Mouse (Mus musculus): Measurements from ENCODE around the gene Sept9.

Gene Sept9

DNA sequence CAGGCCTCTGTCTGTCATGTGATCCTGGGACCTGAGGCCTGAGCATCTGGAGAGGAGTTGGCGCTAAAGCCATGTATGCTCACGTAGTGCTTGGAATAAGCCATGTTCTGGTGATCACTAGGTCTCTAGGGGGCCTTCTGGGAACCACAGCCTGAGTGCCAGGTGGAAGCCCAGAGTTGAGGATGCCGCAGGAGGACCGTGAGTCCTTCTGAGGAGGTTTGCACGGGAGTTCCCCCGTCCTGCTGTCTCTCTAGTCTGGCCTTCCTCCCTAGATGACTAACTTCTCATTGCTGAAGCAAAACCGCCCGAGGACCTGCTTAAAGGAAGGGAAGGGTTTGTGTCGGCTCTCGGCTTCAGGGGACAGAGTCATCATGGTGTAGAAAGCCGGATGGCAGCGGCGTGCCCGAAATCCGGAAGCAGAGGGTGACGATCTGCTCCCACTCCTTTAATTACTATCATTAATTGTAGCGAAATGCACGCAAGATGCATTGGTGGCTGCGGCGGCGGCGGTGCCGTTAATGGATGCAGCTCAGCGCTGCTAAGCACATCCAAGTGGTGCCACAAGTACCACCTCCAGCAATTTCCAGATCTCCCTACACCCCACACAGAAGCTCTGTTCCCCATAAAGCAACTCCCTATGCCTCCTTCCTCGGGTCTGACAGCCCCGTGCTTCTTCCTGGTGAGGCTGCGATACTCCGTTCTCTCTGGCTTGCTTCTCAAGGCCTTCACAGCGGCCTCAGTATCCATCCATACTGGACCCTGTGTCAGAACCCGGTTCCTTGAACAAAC, 92.0 kb downstream of the Sept9 start:
- 86% methylated on average over 30 of the region's 30 CpGs for WGBS

DNA sequence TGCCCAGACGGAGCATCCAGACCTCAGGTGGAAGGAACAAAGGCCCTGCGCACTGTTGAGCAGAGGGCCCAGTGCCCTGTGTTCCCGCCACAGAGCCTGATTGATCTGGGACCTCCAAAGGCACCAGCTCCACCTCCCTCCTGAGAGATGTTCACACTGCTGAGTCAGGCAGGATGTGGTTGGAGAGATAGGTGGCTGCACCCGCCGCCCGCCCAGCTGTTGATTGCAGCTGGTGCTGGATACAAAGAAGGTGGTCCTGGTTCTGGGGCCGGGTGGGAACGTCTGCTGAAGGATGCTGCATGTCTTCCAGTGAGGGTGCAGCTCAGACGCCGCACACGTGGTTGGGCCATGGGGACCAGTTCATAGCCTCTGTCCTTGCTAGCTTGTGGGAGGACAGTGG, 93.0 kb downstream of the Sept9 start:
- WGBS: 84% methylated on average over 11 of the region's 11 CpGs

DNA sequence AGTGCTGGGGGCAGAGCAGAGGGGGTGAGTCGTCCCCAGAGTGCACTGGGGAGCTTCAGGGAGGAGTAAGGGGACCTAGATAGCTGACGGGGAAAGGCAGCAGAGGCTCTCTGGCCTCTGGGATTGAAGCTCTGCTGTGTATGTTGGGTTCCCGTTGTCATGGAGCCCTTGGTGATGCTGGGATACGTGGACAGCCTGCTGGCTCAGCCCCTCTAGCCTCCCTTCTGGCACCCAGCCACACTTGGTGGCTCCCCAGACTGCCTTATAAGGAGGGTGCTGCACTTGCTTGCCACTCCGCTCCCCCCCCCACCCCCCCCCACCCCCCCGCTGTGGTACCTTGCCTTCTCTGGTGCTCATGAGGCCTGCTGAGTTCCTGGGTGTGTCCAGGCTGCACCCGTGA, 95.8 kb downstream of the Sept9 start:
- 53% methylated on average over 6 of the region's 7 CpGs for WGBS

DNA sequence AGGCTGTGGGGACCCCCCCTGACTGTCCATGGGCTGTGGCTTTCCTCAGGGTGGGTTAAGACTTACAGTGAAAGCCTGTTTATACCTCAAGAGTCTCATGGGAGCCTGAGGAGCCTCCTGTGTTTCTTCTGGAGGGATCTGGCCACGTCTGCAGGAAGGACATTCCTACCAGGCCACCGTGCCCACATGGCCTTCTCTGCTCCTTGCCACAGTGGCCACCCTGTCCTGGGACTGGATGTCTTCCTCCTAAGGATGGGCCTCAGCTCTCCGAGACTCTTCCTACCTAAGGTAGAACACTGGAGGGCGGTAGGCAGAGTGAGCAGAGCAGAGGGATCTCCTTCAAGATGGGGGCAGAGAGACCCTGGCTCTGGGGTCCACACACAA, 96.6 kb downstream of the Sept9 start:
- WGBS: 63% methylated on average over 4 of the region's 4 CpGs

DNA sequence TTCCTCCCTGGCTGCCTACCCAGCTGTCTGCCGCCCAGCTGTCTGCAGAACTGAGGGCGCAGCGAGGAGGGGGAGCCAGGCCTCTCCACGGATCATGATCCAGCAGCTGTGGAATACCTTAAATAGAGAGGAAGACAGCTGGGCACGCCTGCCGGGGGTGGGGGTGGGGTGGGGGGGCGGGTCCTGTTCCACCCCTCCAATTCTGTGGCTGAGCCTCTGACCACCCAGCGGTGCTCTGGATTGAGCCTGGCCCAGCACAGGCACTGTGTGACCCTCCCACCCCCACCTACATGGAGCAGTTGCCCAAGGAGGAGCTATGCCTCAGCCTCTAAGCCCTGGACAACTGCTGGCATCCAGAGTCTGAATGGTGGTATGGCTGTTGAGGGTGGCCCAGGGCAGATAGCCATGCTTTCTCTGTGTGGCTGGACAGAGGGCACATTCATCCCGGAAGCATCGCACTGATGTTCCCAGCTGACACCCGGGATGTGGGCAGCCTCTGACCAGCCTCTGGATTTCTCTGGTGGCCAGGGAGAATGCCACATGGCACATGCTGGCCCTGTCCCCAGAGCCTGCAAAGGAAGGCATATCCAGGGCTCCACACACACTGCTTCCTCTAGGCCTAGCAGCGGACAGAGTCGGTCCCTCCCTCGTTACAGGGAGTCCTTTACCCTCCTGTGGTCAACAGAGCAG, 97.2 kb downstream of the Sept9 start:
- WGBS: 51% methylated on average over 14 of the region's 14 CpGs

DNA sequence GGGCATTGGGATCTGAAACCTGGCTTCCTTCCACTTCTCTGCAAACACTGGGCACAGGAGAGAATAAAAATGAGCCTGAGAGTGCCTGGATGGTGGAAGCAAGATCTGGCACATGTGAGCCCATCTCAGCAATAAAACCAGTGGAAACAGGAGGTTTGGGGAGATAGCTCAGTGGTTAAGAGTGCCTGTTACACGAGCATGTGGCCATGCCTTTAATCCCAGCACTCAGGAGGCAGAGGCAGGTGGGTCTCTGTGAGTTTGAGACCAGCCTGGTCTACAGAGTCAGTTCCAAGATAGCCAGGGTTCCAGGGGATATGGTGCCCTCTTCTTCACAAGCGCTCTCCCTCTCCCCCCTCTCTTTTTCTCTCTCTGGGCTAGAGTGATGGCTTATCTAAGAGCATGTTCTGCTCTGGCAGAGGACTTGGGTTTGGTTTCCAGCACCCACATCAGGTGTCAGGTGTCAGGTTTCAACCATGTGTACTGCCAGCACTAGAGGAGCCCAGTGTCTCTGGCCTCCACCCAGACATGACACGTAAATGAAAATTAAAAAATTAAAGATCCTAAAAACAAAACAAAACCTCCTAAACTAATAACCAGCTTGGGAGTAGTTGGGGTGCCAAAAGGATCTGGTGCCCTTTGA, 97.8 kb downstream of the Sept9 start:
- WGBS: 86% methylated on average over 3 of the region's 3 CpGs

DNA sequence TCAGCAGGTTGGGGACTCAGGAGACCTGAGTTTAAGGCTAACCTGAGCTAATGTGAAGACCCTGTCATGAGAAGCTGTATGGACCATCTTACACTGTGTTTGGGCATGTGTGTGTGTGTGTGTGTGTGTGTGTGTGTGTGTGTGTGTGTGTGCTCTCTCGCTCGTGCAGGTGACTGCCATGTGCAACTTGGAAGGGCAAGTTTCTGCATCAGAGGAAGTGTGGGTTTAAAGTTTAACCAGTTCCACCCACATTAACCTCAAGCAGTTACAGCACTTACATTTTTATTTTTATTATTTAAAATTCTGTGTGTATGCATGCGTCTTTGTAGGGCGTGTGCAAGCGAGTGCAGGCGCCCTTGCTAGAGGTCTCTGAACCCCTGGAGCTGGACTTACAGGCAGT, 100.3 kb downstream of the Sept9 start:
- 75% methylated on average over 6 of the region's 6 CpGs for WGBS

DNA sequence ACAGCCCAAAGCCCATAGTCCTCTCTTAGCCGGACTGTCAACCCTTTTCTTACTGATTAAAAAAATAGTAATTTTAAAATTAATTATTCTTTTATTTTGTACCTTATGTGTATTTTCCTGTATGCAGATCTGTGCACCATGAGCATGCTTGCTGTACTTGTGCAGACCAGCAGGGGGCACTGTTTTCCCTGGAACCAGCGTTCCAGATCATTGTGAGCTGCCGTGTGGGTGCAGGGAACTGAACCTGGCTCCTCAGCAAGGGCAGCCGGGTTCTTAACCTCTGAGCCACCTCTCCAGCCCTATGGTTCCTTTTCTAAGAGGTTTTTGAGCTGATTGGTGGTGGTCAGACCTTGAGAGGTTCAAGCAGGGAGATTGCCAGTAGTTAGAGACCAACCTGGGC, 101.3 kb downstream of the Sept9 start:
- 94% methylated on average over 4 of the region's 4 CpGs for WGBS

DNA sequence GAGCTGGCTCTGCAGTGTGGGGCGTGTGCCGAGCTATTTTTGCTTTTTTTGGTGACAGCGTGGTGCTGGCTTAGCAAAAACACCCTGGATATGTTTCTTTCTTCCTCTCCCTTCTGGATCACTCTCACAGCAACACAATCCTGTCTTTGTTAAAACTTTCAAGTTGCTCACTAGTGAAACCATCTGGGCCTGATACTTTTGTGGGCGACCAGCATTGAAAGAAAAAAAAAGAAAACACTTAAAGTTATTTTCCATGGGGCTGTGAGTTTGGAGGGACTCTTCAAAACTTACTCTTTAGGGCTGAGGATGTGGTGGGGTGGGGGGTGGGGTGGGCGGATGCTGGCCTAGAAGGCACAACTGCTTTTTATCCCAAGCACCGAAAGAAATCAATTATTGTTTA, 102.3 kb downstream of the Sept9 start:
- 32% methylated on average over 6 of the region's 6 CpGs for WGBS

DNA sequence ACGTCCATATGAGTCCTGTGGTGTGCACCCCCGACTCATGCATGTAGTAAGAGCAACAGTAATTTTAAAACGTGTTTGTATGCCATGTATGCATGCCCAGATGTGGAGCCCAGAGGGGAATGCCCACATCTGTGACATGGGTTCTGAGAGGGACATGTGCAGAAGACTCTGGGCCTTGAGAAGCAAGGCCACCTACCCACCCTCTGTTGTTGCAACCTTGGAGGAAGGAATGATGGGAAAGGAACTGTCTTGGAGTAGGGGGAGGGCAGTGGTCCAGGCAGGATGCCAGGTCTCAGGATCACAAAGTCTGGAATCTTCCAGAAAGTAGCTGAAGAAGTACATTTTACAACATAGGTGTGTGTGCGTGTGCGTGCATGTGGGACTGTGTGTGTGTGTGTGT, 102.9 kb downstream of the Sept9 start:
- WGBS: 91% methylated on average over 5 of the region's 5 CpGs

DNA sequence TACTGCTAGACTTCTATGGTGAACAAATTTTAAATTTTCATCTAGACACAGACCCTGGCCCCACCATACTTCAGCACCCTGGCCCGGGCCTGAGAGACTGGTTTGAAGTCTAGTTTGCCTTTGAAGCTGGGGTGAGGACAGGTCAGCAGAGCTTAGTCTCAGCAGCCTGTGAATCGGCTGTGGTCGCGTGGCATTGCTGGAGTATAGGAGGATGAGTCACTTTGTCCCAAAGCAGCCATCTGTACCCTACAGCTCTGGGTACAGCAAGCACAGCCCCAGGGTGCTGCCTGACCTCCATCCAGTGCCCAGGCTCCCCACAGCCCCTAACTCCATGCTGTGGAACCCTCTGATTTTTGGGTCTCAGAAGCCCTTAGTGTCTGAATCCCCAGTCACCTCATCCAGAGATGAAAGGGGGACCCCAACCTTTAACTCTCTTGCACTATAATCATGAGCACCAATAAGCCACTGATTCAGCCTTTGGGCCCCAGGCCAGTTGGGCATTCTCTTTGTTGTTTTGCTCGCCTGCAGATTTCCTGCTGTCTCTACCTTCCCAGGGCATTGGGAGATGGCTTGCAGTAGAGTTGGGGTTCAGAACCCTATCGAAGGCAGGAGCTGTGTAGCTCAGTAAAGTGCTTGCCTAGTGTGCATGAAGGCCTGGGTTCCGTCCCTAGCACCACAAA, 106.2 kb downstream of the Sept9 start:
- 79% methylated on average over 7 of the region's 7 CpGs for WGBS

DNA sequence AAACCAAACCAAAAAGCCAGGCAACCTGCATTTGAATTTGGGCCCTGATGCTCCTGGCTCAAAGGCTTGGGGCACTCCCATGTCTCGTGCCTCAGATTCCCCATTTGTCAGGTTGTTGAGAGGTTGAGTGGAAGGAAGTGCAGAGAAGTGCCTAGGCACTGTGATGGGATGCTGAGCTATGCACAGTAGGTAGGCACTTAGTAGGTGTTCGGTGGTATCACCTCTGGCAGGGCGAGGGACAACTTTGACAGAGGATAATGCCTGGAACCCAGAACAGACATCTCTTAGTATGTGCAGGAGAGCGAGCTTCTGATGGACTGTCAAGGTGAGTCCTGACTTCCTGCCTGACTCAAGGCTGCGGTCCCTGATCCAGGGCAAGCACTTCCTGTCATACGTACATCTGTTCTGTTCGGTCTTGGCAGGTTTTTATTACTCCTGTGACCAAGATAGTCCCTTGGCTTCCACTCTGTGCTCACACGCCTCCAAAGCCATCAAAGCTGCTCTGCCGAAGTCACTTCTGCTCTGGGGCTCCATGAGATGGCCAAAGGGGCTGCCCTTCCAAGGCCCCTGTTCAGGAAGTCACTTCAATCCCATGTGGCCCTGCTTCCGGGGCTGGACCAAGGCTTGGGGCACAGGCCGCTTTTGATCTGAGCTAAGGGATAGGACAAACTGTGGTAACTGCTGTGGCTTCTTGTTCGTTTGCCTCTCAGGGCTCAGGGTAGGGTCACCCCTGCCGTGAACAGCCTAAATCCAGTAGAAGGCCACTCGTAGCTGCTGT, 107.0 kb downstream of the Sept9 start:
- 69% methylated on average over 14 of the region's 14 CpGs for WGBS

DNA sequence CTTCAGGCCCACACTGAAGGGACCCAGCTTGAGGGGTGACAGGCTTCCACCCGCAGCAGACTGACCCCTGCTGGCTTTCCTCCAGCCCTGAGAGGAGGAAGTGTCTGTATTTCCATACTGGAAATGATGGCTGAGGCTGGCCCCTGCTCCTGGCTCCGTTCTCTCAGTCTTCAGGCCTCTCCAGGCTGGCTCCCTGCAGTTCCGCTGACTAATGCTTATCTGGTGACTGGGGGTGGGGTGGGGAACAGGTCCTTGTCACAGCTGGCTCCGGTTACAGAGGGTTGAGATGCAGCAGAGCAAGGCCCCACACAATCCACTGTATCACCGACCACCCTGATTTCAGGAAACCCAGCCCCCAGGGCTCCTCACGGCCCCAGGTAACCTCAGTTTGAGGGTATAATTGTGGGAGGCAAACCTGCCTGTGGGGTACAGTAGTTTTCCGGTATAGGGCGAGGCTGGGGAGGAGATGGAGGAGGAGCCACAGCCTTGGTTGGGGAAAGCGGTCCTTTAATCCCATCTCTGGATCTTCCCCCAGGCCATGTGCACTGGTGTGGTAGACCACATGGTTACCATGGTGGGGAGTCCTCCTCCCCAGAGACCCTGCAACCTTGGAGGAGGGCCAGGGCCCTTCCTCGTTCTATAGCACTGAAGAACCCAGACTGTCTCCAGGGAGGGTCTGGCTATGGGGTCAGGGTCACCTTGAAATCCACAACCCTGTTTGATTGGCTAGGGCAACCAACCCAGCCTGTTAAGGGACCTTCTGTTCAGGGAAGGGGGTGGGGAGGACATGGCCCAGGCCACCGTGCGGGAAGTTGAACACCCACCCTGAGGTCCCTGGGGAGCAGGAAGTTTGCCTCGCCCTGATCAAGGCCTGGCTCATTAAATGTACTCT, 108.7 kb downstream of the Sept9 start:
- 46% methylated on average over 13 of the region's 13 CpGs for WGBS

DNA sequence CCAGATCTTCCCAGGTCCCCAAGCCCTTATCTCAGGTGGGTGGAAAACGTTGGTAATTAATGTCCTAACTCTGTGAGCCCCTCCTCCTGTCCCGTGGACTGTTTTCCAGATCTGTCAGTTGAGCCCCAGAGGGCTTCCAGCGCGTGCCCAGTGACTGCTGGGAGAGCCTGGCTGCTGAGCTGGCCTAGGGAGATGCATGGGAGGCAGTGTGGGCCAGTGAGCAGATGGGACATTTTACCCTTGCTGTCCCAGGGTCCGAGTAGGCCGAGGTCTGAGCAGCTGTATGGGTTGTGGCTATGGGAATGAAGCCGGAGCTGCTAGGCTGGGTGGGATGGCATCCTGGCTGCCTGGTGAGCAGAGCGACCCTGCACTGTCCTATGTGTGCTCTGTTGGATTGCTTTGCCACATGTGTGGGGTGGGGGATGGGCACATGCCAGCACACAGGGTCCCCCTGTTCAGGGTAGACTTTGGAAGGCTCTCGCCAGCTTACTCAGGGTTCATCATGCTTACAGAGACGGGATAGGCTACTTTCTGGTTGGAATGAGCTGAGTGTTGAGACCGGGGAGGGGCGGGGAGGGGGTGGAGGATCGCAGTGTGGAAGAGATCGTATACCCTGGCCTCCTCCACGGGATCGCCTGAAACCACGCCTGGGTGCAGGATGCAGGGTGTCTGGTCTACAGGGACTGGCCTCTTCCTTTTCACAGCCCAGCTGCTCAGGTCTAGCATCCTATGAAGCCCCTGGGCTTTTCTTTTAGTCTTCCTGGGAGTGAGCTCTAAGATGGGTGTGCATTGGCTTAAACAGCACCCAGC, 109.9 kb downstream of the Sept9 start:
- 88% methylated on average over 17 of the region's 17 CpGs for WGBS

DNA sequence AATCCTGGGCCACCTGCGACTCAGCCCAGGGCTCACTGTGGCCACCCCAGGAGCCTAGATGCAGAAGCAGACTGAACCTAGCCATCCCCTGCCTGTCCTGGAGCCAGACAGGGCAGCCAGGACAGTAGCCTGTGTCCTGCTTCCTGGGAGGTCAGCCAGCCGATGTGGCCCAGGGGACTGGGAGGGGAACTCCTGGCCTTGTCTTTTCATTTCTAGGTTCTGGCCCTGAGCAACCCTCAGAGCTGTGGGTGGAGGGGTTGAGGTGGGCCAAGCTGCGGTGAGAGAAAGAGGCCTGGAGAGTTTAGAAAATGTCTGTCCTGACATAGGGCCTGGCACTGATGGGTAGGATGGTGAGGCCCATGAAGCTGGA, 110.4 kb downstream of the Sept9 start:
- WGBS: 90% methylated on average over 3 of the region's 3 CpGs

DNA sequence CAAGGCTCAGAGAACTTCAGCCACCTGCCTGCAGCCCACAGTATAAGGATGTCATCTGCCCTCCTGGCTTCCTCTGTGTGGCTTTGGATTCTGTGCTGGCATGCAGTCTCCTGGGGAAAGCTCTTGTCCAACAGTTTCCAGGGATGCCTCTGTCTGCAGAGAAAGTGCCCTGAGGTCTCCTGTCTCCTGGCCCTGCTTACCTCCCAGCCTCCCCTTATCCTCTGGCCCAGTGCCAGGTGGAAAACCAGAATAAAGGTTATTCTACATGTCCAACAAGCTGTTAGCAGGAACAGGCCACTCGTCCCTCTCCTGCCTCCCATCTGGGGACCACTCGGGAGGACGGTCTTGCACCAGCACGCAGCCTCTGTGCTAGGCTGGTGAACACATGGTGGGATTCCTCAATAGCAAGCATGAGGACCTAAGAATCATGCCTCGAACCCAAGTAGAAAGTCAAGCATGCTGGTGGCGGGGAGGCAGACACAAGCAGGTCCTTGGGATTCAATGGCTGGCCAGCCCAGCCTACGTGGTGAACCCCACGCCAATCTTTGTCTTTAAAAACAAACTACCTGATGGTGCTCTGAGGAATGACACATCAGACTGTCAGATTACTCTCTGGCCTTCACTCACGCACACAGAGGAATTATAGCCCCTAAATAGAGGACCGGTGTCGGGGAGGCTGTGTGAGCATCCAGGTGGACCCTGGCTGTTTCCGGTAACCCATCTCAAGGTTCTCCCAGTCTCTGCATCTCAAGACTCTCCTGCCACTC, 111.1 kb downstream of the Sept9 start:
- WGBS: 90% methylated on average over 12 of the region's 12 CpGs

DNA sequence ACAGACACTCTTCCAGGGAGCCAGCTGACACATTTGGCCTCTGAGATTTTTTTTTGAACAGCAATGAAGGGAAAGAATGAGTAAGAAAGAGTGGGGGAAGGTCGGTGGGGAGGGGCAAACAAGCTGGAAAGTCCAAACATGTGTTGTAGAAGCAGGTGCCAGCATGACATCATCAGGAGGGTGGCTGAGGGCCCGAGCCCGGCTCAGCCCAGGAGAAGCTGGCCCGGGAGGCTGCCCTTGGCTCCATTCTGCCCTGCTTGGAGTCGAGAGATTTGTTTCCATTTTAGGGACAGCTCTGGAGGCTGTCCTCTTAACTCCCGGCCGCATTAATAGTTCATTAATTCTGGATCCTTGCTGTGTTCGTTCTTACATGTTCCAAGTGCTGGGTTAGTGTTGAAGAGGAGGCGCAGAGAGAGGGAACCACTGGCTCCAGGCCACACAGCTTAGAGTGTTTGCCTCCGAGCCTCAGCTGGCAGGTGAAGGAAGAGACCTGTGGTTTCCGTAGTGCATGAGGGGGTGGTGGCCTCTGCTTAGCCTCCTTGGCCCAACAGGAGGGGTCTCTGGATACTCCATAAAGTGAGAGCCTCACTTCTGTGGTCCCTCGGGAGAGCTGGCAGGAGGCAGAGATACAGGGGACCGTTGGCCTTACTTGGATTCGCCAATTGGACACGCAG, 111.8 kb downstream of the Sept9 start:
- 53% methylated on average over 15 of the region's 15 CpGs for WGBS
